ENCODE assay signal across 8 mouse cellular contexts in genomic region chr10:62275235-62275634, GRCm38 (mm10). TPM values are rescaled to one million over a fixed set of nuclear protein-coding genes. Genes with fewer than 3 reads are reported as not detected.
A peak's percentile ranks its signal among the peaks of the same experiment; 100 is the strongest.
DNase-seq lines count a peak whose midpoint lies in the region; ATAC-seq and TF ChIP-seq lines count a peak whose summit lies in the region.

No protein-coding gene starts in this region.

- no peak for TF ChIP-seq POLR2A in bone marrow, adult 2 months (IDR thresholded peaks at IDR 0.05; ENCODE audit: borderline replicate concordance, control insufficient read depth, low read depth, low read length)
- no peak for TF ChIP-seq POLR2A in embryonic fibroblast, embryonic 13.5 days (IDR thresholded peaks at IDR 0.05; ENCODE audit: low read depth, low read length)

- ATAC-seq in kidney, embryonic 15.5 days (replicated peaks; ENCODE audit: low FRiP score): no peak

- H3K4me3 ChIP-seq in kidney, embryonic 15.5 days (replicated peaks): no peak overlapping the region
- H3K4me3 ChIP-seq in bone marrow, adult 2 months (replicated peaks; ENCODE audit: control insufficient read depth, low read depth, low read length): no peak overlapping the region
- no peak overlapping the region for H3K4me3 ChIP-seq in embryonic fibroblast, embryonic 13.5 days (ENCODE audit: insufficient read depth, low read length)
- no peak overlapping the region for H3K4me3 ChIP-seq in limb, embryonic 10.5 days

- H3K27ac ChIP-seq in kidney, embryonic 15.5 days: no peak overlapping the region
- H3K27ac ChIP-seq in bone marrow, adult 2 months (ENCODE audit: control insufficient read depth, insufficient read depth, low read depth, low read length, poor library complexity): no peak overlapping the region
- H3K27ac ChIP-seq in embryonic fibroblast, embryonic 13.5 days (ENCODE audit: insufficient read depth, low read length): no peak overlapping the region
- H3K27ac ChIP-seq in limb, embryonic 10.5 days: no peak overlapping the region

- no peak overlapping the region for H3K4me2 ChIP-seq in kidney, embryonic 15.5 days

- no peaks in the 10 kb centered on the region for H3K9me3 ChIP-seq in kidney, embryonic 15.5 days (replicated peaks)
- no peaks in the 10 kb centered on the region for H3K9me3 ChIP-seq in limb, embryonic 10.5 days (replicated peaks)

- 34% methylated on average over 4 of the region's 4 CpGs for WGBS in kidney, embryonic 15.5 days
- WGBS in bone marrow, adult 2 months: 22% methylated on average over 4 of the region's 4 CpGs
- WGBS in limb, embryonic 10.5 days: 40% methylated on average over 4 of the region's 4 CpGs

- DNase-seq in kidney, adult 11 months: peak; percentile 74
- peak; percentile 90 for DNase-seq in induced T-regulatory cell, adult 2 months (ENCODE audit: low read depth)
- DNase-seq in limb, embryonic 10.5 days (ENCODE audit: low spot score): peak; percentile 90
- DNase-seq in ovary, postnatal 36 days (ENCODE audit: low spot score): peak; percentile 78
- DNase-seq in thymus, postnatal 14 days: peak; percentile 86

- TF ChIP-seq CTCF in bone marrow, adult 2 months (IDR thresholded peaks at IDR 0.05; ENCODE audit: control insufficient read depth, insufficient read depth, low read length): peak; percentile 70
- TF ChIP-seq CTCF in embryonic fibroblast, embryonic 13.5 days (IDR thresholded peaks at IDR 0.05; ENCODE audit: borderline replicate concordance, insufficient read depth, low read length): 0 out of 2 replicates have a peak, but pooled peaks have one; percentile 23

- H3K27me3 ChIP-seq in kidney, embryonic 15.5 days: no peaks in the 10 kb centered on the region
- H3K27me3 ChIP-seq in limb, embryonic 10.5 days (ENCODE audit: low read depth, poor library complexity, severe bottlenecking): no peaks in the 10 kb centered on the region

- no peak overlapping the region for H3K9ac ChIP-seq in kidney, embryonic 15.5 days

- peaks cover 64% of the 10 kb centered on the region for H3K36me3 ChIP-seq in kidney, embryonic 15.5 days
- H3K36me3 ChIP-seq in limb, embryonic 10.5 days: peaks cover 22% of the 10 kb centered on the region

- H3K4me1 ChIP-seq in kidney, embryonic 15.5 days: no peaks in the 10 kb centered on the region
- no peaks in the 10 kb centered on the region for H3K4me1 ChIP-seq in bone marrow, adult 2 months (ENCODE audit: control insufficient read depth, insufficient read depth, low read length)
- no peaks in the 10 kb centered on the region for H3K4me1 ChIP-seq in embryonic fibroblast, embryonic 13.5 days (ENCODE audit: control insufficient read depth, insufficient read depth, low read length)
- no peaks in the 10 kb centered on the region for H3K4me1 ChIP-seq in limb, embryonic 10.5 days

RNA-seq across cellular contexts. Expression of gene Tacr2, which starts 23.0 kb away (rescaled TPM):
- 0.06 TPM in 1 of 2 replicates, not detected in the other for polyA plus RNA-seq in kidney, embryonic 15.5 days (2015; fragmentation: Nextera tagmentation; extraction: Ambion mirVana)
- polyA plus RNA-seq in bone marrow, adult 2 months (2011; ENCODE audit: insufficient read depth, insufficient read length, low replicate concordance, missing spikeins): not detected in 2 replicates
- not detected in 2 replicates for polyA plus RNA-seq in embryonic fibroblast, embryonic 13.5 days (2011; ENCODE audit: insufficient read length, low read depth, missing spikeins)
- polyA plus RNA-seq in limb, embryonic 10.5 days (2016; fragmentation: Nextera tagmentation; extraction: Ambion mirVana): not detected in 2 replicates

RNA-seq across cellular contexts. Expression of gene Tspan15, which starts 44.2 kb away (rescaled TPM):
- 52.5 and 53.5 TPM in 2 replicates for polyA plus RNA-seq in kidney, embryonic 15.5 days (2015; fragmentation: Nextera tagmentation; extraction: Ambion mirVana)
- 2.7 and 5.3 TPM in 2 replicates for polyA plus RNA-seq in bone marrow, adult 2 months (2011; ENCODE audit: insufficient read depth, insufficient read length, low replicate concordance, missing spikeins)
- 1.6 and 1.9 TPM in 2 replicates for polyA plus RNA-seq in embryonic fibroblast, embryonic 13.5 days (2011; ENCODE audit: insufficient read length, low read depth, missing spikeins)
- polyA plus RNA-seq in limb, embryonic 10.5 days (2016; fragmentation: Nextera tagmentation; extraction: Ambion mirVana): 15.1 and 18.5 TPM in 2 replicates
